Comparison of ENCODE assay signal across 8 mouse cellular contexts in genomic region chr1:91064903-91065525, GRCm38 (mm10).
A peak's percentile ranks its signal among the peaks of the same experiment; 100 is the strongest.
DNase-seq lines count a peak whose midpoint lies in the region; ATAC-seq and TF ChIP-seq lines count a peak whose summit lies in the region.

No protein-coding gene starts in this region.

- H3K27ac ChIP-seq in heart, embryonic 16.5 days (ENCODE audit: low read length): peak overlapping the region; percentile 84
- peak overlapping the region; percentile 71 for H3K27ac ChIP-seq in liver, postnatal 0 days (ENCODE audit: low read depth)
- no peak overlapping the region for H3K27ac ChIP-seq in midbrain, embryonic 15.5 days

- no peaks in the 10 kb centered on the region for H3K27me3 ChIP-seq in heart, embryonic 16.5 days (ENCODE audit: control insufficient read depth, insufficient read depth, low read length)
- H3K27me3 ChIP-seq in liver, postnatal 0 days (ENCODE audit: insufficient read depth, low read length): no peaks in the 10 kb centered on the region
- H3K27me3 ChIP-seq in midbrain, embryonic 15.5 days (replicated peaks): no peaks in the 10 kb centered on the region

- H3K36me3 ChIP-seq in heart, embryonic 16.5 days (ENCODE audit: control insufficient read depth, insufficient read depth): no peaks in the 10 kb centered on the region
- peaks cover 14% of the 10 kb centered on the region; the same call in 1 of the 2 replicates for H3K36me3 ChIP-seq in liver, postnatal 0 days (replicated peaks; ENCODE audit: insufficient read depth, low read length)
- H3K36me3 ChIP-seq in midbrain, embryonic 15.5 days (replicated peaks): no peaks in the 10 kb centered on the region

- WGBS in heart, embryonic 16.5 days: 47% methylated on average over 11 of the region's 11 CpGs
- 47% methylated on average over 11 of the region's 11 CpGs for WGBS in liver, postnatal 0 days (ENCODE audit: insufficient replicate concordance)
- 89% methylated on average over 11 of the region's 11 CpGs for WGBS in midbrain, embryonic 15.5 days

- peaks cover 92% of the 10 kb centered on the region for H3K4me1 ChIP-seq in heart, embryonic 16.5 days (ENCODE audit: control insufficient read depth, insufficient read depth, low read length)
- peaks cover 59% of the 10 kb centered on the region for H3K4me1 ChIP-seq in liver, postnatal 0 days (ENCODE audit: insufficient read depth)
- H3K4me1 ChIP-seq in midbrain, embryonic 15.5 days: peaks cover 15% of the 10 kb centered on the region

- H3K4me3 ChIP-seq in heart, embryonic 16.5 days (ENCODE audit: low read length): no peak overlapping the region
- H3K4me3 ChIP-seq in liver, postnatal 0 days (ENCODE audit: low read depth, low read length): no peak overlapping the region
- H3K4me3 ChIP-seq in midbrain, embryonic 15.5 days: no peak overlapping the region

- TF ChIP-seq EP300 in liver, postnatal 0 days (IDR thresholded peaks at IDR 0.05; ENCODE audit: low read depth): no peak

- DNase-seq in cerebellum, postnatal 10 days: peak; percentile 55 to 56
- DNase-seq in cerebellum, adult 8-10 months: no peak
- DNase-seq in lung, postnatal 25 days (ENCODE audit: low spot score): peak; percentile 65
- DNase-seq in lung, postnatal 4 days: no peak
- peak; percentile 46 for DNase-seq in liver, postnatal 0 days
- DNase-seq in thymus, postnatal 25 days: peak; percentile 58

- H3K9ac ChIP-seq in heart, embryonic 16.5 days (ENCODE audit: low read length): peak overlapping the region; percentile 32
- H3K9ac ChIP-seq in liver, postnatal 0 days (replicated peaks): 0 out of 2 replicates have a peak overlapping the region, but pooled peaks have one; percentile 11
- H3K9ac ChIP-seq in midbrain, embryonic 15.5 days: no peak overlapping the region

- TF ChIP-seq CTCF in liver, postnatal 0 days (IDR thresholded peaks at IDR 0.05; ENCODE audit: low read depth): no peak

- peak overlapping the region; percentile 1 for H3K4me2 ChIP-seq in heart, embryonic 16.5 days (ENCODE audit: low read depth, low read length)
- no peak overlapping the region; the same call in 1 of the 2 replicates for H3K4me2 ChIP-seq in liver, postnatal 0 days (ENCODE audit: low read depth, low read length)
- H3K4me2 ChIP-seq in midbrain, embryonic 15.5 days: no peak overlapping the region

- H3K9me3 ChIP-seq in heart, embryonic 16.5 days (replicated peaks; ENCODE audit: control insufficient read depth, low read length): no peaks in the 10 kb centered on the region
- H3K9me3 ChIP-seq in liver, postnatal 0 days (ENCODE audit: low read length): no peaks in the 10 kb centered on the region
- no peaks in the 10 kb centered on the region for H3K9me3 ChIP-seq in midbrain, embryonic 15.5 days

- peak; percentile 78 for ATAC-seq in heart, embryonic 16.5 days (replicated peaks; ENCODE audit: extremely low read depth, insufficient read depth, low FRiP score)
- peak; percentile 87 for ATAC-seq in liver, postnatal 0 days
- ATAC-seq in midbrain, embryonic 15.5 days (replicated peaks): no peak

Comparison
In these comparisons a context has a peak if more than half of its experiments do, and no peak if none do; other contexts are left out.
1. DNase-seq: peak in cerebellum, postnatal 10 days (2 of 2), lung, postnatal 25 days (single experiment), liver, postnatal 0 days (single experiment) and thymus, postnatal 25 days (single experiment); none in cerebellum, adult 8-10 months (single experiment) and lung, postnatal 4 days (0 of 2).